Mouse (Mus musculus) limb, embryonic 15.5 days (tissue): ENCODE data around the gene Tango6. TPM values are rescaled to one million over a fixed set of nuclear protein-coding genes. Genes with fewer than 3 reads are reported as not detected.

Experiments used
- ATAC-seq: fragments of 200-750 bp; cut with Nextera tagmentation; 2 replicates; pipeline ENCODE4 v1.8.0; 2017; ENCODE audit warnings: low read depth, moderate TSS enrichment; ENCODE audit not compliant: insufficient number of reproducible peaks, low FRiP score, low TSS enrichment
- H3K27ac ChIP-seq: fragments of 300-500 bp; sonication (generic); 2 replicates; pipeline ENCODE4 v1.5.1; 2015; ENCODE audit warnings: moderate library complexity, mild to moderate bottlenecking, inconsistent platforms
- H3K27me3 ChIP-seq: fragments of 300-500 bp; sonication (generic); 2 replicates; pipeline ENCODE4 v1.6.1; 2015; ENCODE audit warnings: inconsistent platforms
- H3K36me3 ChIP-seq: fragments of 300-500 bp; sonication (generic); 2 replicates; pipeline ENCODE4 v1.6.1; 2015; ENCODE audit warnings: inconsistent platforms
- H3K4me1 ChIP-seq: fragments of 300-500 bp; sonication (generic); 2 replicates; pipeline ENCODE4 v1.6.1; 2015; ENCODE audit warnings: inconsistent platforms
- H3K4me2 ChIP-seq: fragments of 300-500 bp; sonication (generic); 2 replicates; pipeline ENCODE4 v1.6.1; 2015; ENCODE audit warnings: mild to moderate bottlenecking, inconsistent platforms
- H3K4me3 ChIP-seq: fragments of 300-500 bp; sonication (generic); 2 replicates; pipeline ENCODE4 v1.5.1; 2015; ENCODE audit warnings: mild to moderate bottlenecking, inconsistent platforms
- H3K9ac ChIP-seq: fragments of 300-500 bp; sonication (generic); 2 replicates; pipeline ENCODE4 v1.6.1; 2015; ENCODE audit warnings: inconsistent platforms
- H3K9me3 ChIP-seq: fragments of 300-500 bp; sonication (generic); 2 replicates; pipeline ENCODE4 v1.6.1; 2016; ENCODE audit warnings: inconsistent platforms
- WGBS: fragments of 180-500 bp; shearing (Covaris S2); methylation state at CpG from one replicate; pipeline ENCODE4 v1.1.7; 2015; 5-methylcytosine and 5-hydroxymethylcytosine counted together
- polyA plus RNA-seq: library from polyadenylated mRNA; unstranded; fragments of >200 nt; fragmentation: Nextera tagmentation; extraction: Ambion mirVana; gene quantifications from 2 replicates; pipeline ENCODE4 v1.2.1, GENCODE M21; 2015

The Tango6 gene
- polyA plus RNA-seq, 1 experiment from 2014 or later: 8.2 TPM

DNA sequence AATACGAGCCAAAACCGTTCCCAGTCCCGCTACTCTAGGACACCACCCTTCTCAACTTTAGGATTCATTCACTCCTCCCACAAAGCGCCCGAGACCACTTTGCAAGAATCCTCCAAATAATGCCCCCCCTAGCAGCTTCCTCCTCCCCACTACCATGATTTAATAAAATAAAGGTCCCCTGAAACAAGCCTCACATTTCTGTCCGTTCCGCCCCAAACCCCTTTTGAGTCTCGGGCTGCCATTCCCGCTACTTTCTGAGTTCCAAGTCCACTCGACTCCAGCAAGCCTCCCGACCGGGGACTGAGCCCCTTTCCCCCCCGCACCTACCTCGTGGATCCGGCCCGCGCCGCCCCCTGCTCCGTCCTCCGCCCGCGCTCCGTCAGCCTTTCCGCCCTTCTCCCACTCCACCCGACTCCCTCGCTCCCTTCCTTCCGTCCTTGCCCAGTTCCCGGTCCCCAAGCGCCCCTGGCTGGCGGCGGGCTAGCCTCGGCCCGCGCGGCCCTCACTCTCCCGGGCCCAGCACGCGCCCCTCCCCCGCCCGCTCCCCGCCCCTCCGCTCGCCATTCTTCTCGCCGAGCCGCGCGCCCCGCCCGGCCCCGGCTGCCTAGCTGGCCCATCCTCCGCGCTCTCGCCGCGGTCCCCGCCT is 210.1 kb downstream of the Tango6 start:
- peaks cover 28% of the 10 kb centered on the region for H3K36me3 ChIP-seq
- peaks cover 13% of the 10 kb centered on the region for H3K4me1 ChIP-seq
- peak overlapping the region; percentile 95 for H3K27ac ChIP-seq
- peak overlapping the region; percentile 62 for H3K4me2 ChIP-seq
- peak; percentile 67 for ATAC-seq
- H3K27me3 ChIP-seq: no peaks in the 10 kb centered on the region
- no peaks in the 10 kb centered on the region for H3K9me3 ChIP-seq
- peak overlapping the region; percentile 95 for H3K4me3 ChIP-seq
- WGBS: 3% methylated on average over 49 of the region's 57 CpGs
- H3K9ac ChIP-seq: peak overlapping the region; percentile 91

GRCm38 (mm10) chr8:106893481-106894156 is 210.8 kb downstream of the Tango6 start, which contains the start of gene Utp4:
Utp4 (plus strand) TSS chr8:106893636.
- Histone ChIP-seq H3K4me2 (peak within 1 kb of the TSS; percentile 62), H3K27me3 (no peaks in the 10 kb centered on the region), H3K4me3 (peak within 1 kb of the TSS; percentile 95), H3K9ac (peak within 1 kb of the TSS; percentile 91), H3K9me3 (no peaks in the 10 kb centered on the region), H3K36me3 (peaks cover 35% of the 10 kb centered on the region), H3K27ac (peak within 1 kb of the TSS; percentile 95), H3K4me1 (peaks cover 13% of the 10 kb centered on the region)
- ATAC-seq: peak; percentile 88
- WGBS: under 1% methylated on average over 62 of the region's 63 CpGs

- Histone ChIP-seq H3K9me3 (no peaks in the 10 kb centered on the region), H3K9ac (no peak overlapping the region), H3K4me3 (no peak overlapping the region), H3K27me3 (no peaks in the 10 kb centered on the region), H3K4me1 (peaks cover under 1% of the 10 kb centered on the region; the same call in 1 of the 2 replicates), H3K4me2 (no peak overlapping the region), H3K27ac (no peak overlapping the region), H3K36me3 (peaks cover 90% of the 10 kb centered on the region)
- 83% methylated on average over 5 of the region's 5 CpGs for WGBS
- ATAC-seq: no peak
Measured at GRCm38 (mm10) chr8:106899473-106899872, 216.6 kb downstream of the Tango6 start.

Other genes starting within 250 kb of the Tango6 start
- not detected in 2 replicates for gene 6030452D12Rik, start 182.5 kb upstream of the Tango6 start, polyA plus RNA-seq
- 29.3 and 33.3 TPM in 2 replicates for gene Cdh3, start 172.2 kb upstream of the Tango6 start, polyA plus RNA-seq
- 12.4 and 13.3 TPM in 2 replicates for gene Gm10073, start 109.6 kb upstream of the Tango6 start, polyA plus RNA-seq
- 67.3 and 77.8 TPM in 2 replicates for gene Cdh1, start 79.7 kb upstream of the Tango6 start, polyA plus RNA-seq
- gene Has3, start 187.2 kb downstream of the Tango6 start, polyA plus RNA-seq: 0.42 and 0.76 TPM in 2 replicates
- gene Utp4, start 210.6 kb downstream of the Tango6 start, polyA plus RNA-seq: 62.5 and 64.0 TPM in 2 replicates